Mouse (Mus musculus): Measurements from ENCODE around the gene Plin3. TPM values are rescaled to one million over a fixed set of nuclear protein-coding genes. Genes with fewer than 3 reads are reported as not detected.

The Plin3 gene
- total and polyA plus RNA-seq, 3 experiments, result 66.2 to 221 (median 160) TPM

- H3K9ac ChIP-seq (ENCODE audit: low read depth, low read length), result no peak overlapping the region
- no peaks in the 10 kb centered on the region for H3K36me3 ChIP-seq (ENCODE audit: control insufficient read depth, insufficient read depth, low read length)
- H3K4me1 ChIP-seq (ENCODE audit: control insufficient read depth, insufficient read depth, low read length), result peaks cover 6% of the 10 kb centered on the region
- H3K79me2 ChIP-seq (replicated peaks; ENCODE audit: control insufficient read depth, insufficient read depth, low read length), result peaks cover 5% of the 10 kb centered on the region; the same call in 1 of the 2 replicates
- DNase-seq, result no peak
- H3K27ac ChIP-seq, result no peak overlapping the region
- intact Hi-C loops (cut with DNase I), result loop anchor here (2.0 kb wide), 1 partner anchor 20 kb away; no protein-coding TSS in a partner anchor
- WGBS, result 88% methylated on average over 3 of the region's 3 CpGs
- H3K27me3 ChIP-seq (ENCODE audit: control insufficient read depth, insufficient read depth, low read length), result no peaks in the 10 kb centered on the region
- H3K4me3 ChIP-seq, result no peak overlapping the region
- TF ChIP-seq POLR2A (IDR thresholded peaks at IDR 0.05; ENCODE audit: insufficient read depth, low read depth, low read length) (no peak), EP300 (IDR thresholded peaks at IDR 0.05; ENCODE audit: insufficient read depth, low read depth, low read length) (no peak), CTCF (IDR thresholded peaks at IDR 0.05) (no peak)
These were observed 31.7 kb upstream of the Plin3 start for GRCm38 (mm10) chr17:56324419-56324818.

DNA sequence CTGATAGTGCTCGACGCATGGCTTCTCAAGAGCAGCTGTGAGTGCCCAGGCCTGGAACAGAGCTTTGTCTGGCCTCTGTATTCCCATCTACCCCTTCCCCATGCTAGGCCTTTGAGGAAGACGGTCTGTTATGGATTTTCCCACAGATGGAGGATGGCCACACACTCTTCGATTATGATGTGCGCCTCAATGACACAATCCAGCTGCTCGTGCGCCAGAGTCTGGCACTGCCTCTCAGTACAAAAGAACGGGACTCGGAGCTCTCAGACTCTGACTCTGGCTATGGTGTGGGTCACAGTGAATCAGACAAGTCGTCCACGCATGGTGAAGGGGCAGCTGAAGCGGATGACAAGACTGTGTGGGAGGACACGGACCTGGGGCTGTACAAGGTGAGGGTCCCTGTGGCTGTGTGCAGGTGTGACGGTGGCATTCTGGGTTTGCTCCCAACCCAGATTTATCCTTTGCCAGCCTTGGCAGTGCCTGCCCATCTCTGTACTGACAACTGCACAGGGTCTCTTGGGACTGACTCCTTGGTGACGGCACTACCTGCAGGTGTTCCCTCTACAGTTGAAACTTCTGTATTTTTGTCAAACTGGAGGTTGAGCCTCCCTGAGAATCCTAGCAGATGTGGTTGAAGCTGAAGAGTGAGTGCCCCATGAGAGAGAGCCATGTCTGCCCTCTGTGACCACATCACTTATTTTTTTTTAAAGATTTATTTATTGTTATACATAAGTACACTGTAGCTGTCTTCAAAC lies 16.7 kb upstream of the Plin3 start:
- no peak for TF ChIP-seq EP300 (IDR thresholded peaks at IDR 0.05; ENCODE audit: insufficient read depth, low read depth, low read length)
- TF ChIP-seq POLR2A (IDR thresholded peaks at IDR 0.05; ENCODE audit: insufficient read depth, low read depth, low read length), result no peak
- no peak; the same call in 1 of the 2 replicates for TF ChIP-seq CTCF (IDR thresholded peaks at IDR 0.05)
- H3K79me2 ChIP-seq (replicated peaks; ENCODE audit: control insufficient read depth, insufficient read depth, low read length), result no peaks in the 10 kb centered on the region
- H3K27ac ChIP-seq, result no peak overlapping the region
- intact Hi-C loops (cut with DNase I), result no loop called here
- 90% methylated on average over 15 of the region's 15 CpGs for WGBS
- no peaks in the 10 kb centered on the region; the same call in 1 of the 2 replicates for H3K4me1 ChIP-seq (ENCODE audit: control insufficient read depth, insufficient read depth, low read length)
- H3K27me3 ChIP-seq (ENCODE audit: control insufficient read depth, insufficient read depth, low read length), result no peaks in the 10 kb centered on the region
- no peak overlapping the region for H3K4me3 ChIP-seq
- no peak for DNase-seq
- H3K36me3 ChIP-seq (ENCODE audit: control insufficient read depth, insufficient read depth, low read length), result no peaks in the 10 kb centered on the region
- H3K9ac ChIP-seq (ENCODE audit: low read depth, low read length), result no peak overlapping the region

DNA sequence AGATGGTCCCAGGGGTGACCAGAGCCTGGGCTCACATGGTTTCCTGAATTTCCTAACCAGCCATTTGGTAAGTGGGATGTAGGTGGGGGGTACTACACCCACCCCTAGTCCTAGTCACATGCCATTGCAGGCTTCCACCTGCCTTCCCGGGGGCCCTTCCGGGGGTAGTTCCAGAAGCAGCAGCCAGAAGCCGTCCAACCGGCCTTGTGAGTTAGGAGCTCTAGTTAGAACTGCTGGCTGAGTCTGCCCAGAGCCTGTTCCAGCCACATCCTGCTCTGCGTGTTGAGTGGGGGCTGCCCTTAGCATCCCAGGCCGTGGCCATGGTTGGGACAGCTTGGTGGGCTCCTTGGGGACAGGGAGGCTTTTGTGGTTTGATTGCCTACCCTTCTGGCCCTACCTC lies 15.4 kb upstream of the Plin3 start:
- TF ChIP-seq CTCF (IDR thresholded peaks at IDR 0.05) (no peak), EP300 (IDR thresholded peaks at IDR 0.05; ENCODE audit: insufficient read depth, low read depth, low read length) (no peak), POLR2A (IDR thresholded peaks at IDR 0.05; ENCODE audit: insufficient read depth, low read depth, low read length) (no peak)
- Histone ChIP-seq H3K27ac (no peak overlapping the region), H3K36me3 (ENCODE audit: control insufficient read depth, insufficient read depth, low read length) (no peaks in the 10 kb centered on the region), H3K9ac (ENCODE audit: low read depth, low read length) (no peak overlapping the region), H3K4me3 (no peak overlapping the region), H3K27me3 (ENCODE audit: control insufficient read depth, insufficient read depth, low read length) (no peaks in the 10 kb centered on the region), H3K79me2 (replicated peaks; ENCODE audit: control insufficient read depth, insufficient read depth, low read length) (no peaks in the 10 kb centered on the region), H3K4me1 (ENCODE audit: control insufficient read depth, insufficient read depth, low read length) (no peaks in the 10 kb centered on the region; the same call in 1 of the 2 replicates)
- WGBS, result 74% methylated on average over 6 of the region's 6 CpGs
- no peak for DNase-seq
- intact Hi-C loops (cut with DNase I), result no loop called here

GRCm38 (mm10) chr17:56305826-56306225 lies 13.2 kb upstream of the Plin3 start:
- intact Hi-C loops (cut with DNase I), result loop anchor here (2.0 kb wide), 2 partner anchors 15 to 19 kb away; no protein-coding TSS in a partner anchor
- Histone ChIP-seq H3K79me2 (replicated peaks; ENCODE audit: control insufficient read depth, insufficient read depth, low read length) (no peaks in the 10 kb centered on the region), H3K4me1 (ENCODE audit: control insufficient read depth, insufficient read depth, low read length) (peaks cover 1% of the 10 kb centered on the region; the same call in 1 of the 2 replicates), H3K9ac (ENCODE audit: low read depth, low read length) (no peak overlapping the region), H3K27me3 (ENCODE audit: control insufficient read depth, insufficient read depth, low read length) (no peaks in the 10 kb centered on the region), H3K36me3 (ENCODE audit: control insufficient read depth, insufficient read depth, low read length) (no peaks in the 10 kb centered on the region), H3K27ac (no peak overlapping the region), H3K4me3 (no peak overlapping the region)
- 57% methylated on average over 8 of the region's 8 CpGs for WGBS
- TF ChIP-seq CTCF (IDR thresholded peaks at IDR 0.05) (peak; percentile 64), POLR2A (IDR thresholded peaks at IDR 0.05; ENCODE audit: insufficient read depth, low read depth, low read length) (no peak)
- DNase-seq, result no peak

DNA sequence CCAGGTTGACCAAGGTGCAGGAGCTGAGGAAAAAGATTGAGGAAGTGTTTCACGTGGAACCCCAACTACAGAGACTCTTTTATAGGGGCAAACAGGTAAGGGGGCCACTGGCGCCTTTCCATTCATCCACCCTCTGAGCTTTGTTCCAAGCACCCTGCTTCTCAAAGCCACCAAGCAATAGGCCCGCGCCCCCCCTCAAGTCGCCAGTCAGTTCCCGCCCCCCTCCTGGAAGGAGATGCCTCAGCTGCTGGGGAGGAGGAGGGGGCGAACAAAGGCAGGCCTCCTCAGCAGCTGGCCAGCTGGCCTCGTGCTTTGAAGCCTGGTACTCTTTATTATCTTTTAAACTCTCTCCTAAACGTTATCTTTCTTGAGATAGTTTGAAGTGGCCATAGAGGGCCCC lies 12.5 kb upstream of the Plin3 start:
- no peak for TF ChIP-seq CTCF (IDR thresholded peaks at IDR 0.05)
- TF ChIP-seq EP300 (IDR thresholded peaks at IDR 0.05; ENCODE audit: insufficient read depth, low read depth, low read length), result no peak
- TF ChIP-seq POLR2A (IDR thresholded peaks at IDR 0.05; ENCODE audit: insufficient read depth, low read depth, low read length), result no peak
- H3K36me3 ChIP-seq (ENCODE audit: control insufficient read depth, insufficient read depth, low read length), result no peaks in the 10 kb centered on the region
- H3K79me2 ChIP-seq (replicated peaks; ENCODE audit: control insufficient read depth, insufficient read depth, low read length), result no peaks in the 10 kb centered on the region
- H3K4me3 ChIP-seq, result no peak overlapping the region
- 57% methylated on average over 9 of the region's 9 CpGs for WGBS
- H3K27ac ChIP-seq, result no peak overlapping the region
- H3K4me1 ChIP-seq (ENCODE audit: control insufficient read depth, insufficient read depth, low read length), result peaks cover 1% of the 10 kb centered on the region; the same call in 1 of the 2 replicates
- H3K9ac ChIP-seq (ENCODE audit: low read depth, low read length), result no peak overlapping the region
- no peak for DNase-seq
- H3K27me3 ChIP-seq (ENCODE audit: control insufficient read depth, insufficient read depth, low read length), result no peaks in the 10 kb centered on the region
- intact Hi-C loops (cut with DNase I), result loop anchor here (2.0 kb wide), 2 partner anchors 14 to 20 kb away; no protein-coding TSS in a partner anchor

DNA sequence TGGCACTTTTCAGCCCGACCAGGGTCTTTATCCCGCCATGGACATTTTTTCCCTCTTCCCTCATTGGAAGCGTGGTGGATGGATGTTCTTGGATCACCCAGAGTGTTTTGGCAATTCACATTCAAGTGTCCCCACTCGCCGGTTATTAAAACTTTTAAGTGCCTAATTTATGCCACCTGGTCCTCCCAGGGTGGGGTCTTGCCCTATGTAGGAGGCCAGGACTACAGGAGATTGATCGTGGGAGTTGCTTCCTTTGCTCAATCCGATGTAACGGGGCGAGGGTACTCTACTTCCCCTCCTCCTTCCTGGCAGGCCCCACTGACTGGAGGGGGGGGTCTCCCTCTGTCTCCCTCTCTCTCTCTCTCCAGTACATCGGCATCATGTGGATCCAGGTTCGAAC lies 12.0 kb upstream of the Plin3 start:
- no peak for DNase-seq
- TF ChIP-seq EP300 (IDR thresholded peaks at IDR 0.05; ENCODE audit: insufficient read depth, low read depth, low read length) (no peak), POLR2A (IDR thresholded peaks at IDR 0.05; ENCODE audit: insufficient read depth, low read depth, low read length) (no peak), CTCF (IDR thresholded peaks at IDR 0.05) (no peak)
- peaks cover 1% of the 10 kb centered on the region; the same call in 1 of the 2 replicates for H3K4me1 ChIP-seq (ENCODE audit: control insufficient read depth, insufficient read depth, low read length)
- no peaks in the 10 kb centered on the region for H3K79me2 ChIP-seq (replicated peaks; ENCODE audit: control insufficient read depth, insufficient read depth, low read length)
- no peak overlapping the region for H3K27ac ChIP-seq
- WGBS, result 18% methylated on average over 11 of the region's 11 CpGs
- H3K36me3 ChIP-seq (ENCODE audit: control insufficient read depth, insufficient read depth, low read length), result no peaks in the 10 kb centered on the region
- no peak overlapping the region for H3K9ac ChIP-seq (ENCODE audit: low read depth, low read length)
- no peaks in the 10 kb centered on the region for H3K27me3 ChIP-seq (ENCODE audit: control insufficient read depth, insufficient read depth, low read length)
- no peak overlapping the region; the same call in 1 of the 2 replicates for H3K4me3 ChIP-seq
- intact Hi-C loops (cut with DNase I), result loop anchor here (2.0 kb wide), 2 partner anchors 14 to 20 kb away; no protein-coding TSS in a partner anchor

Data from heart, adult 2 months (tissue).